Mouse (Mus musculus) mouse trophoblast stem cell (cell line): ENCODE data around the gene Snx32.

ENCODE experiments used
- in situ Hi-C, 2 experiments: fragments of 300-500 bp; cut with MseI, MboI; formaldehyde crosslinking; loops; 2 replicates in 1 of 2; 3 replicates in 1 of 2; pipeline ENCODE4 v1.15.1; 2025

Gene Snx32

GRCm38 (mm10) chr19:5457746-5458442, 52.4 kb downstream of the Snx32 start, which contains the start of gene Ccdc85b:
TSS of gene Ccdc85b (minus strand) at chr19:5457894.
- in situ Hi-C loops: no loop called here

- in situ Hi-C loops: no loop called here
Observed at GRCm38 (mm10) chr19:5456922-5457745, 53.2 kb downstream of the Snx32 start.

- in situ Hi-C loops: no loop called here
Observed at GRCm38 (mm10) chr19:5456241-5456921, 54.0 kb downstream of the Snx32 start.

- in situ Hi-C loops: no loop called here
Observed at GRCm38 (mm10) chr19:5455568-5455967, 54.8 kb downstream of the Snx32 start.

GRCm38 (mm10) chr19:5455037-5455436, 55.3 kb downstream of the Snx32 start:
- in situ Hi-C loops: no loop called here

- in situ Hi-C loops: no loop called here
Observed at GRCm38 (mm10) chr19:5451766-5452165, 58.6 kb downstream of the Snx32 start.

- in situ Hi-C loops: no loop called here
Observed at GRCm38 (mm10) chr19:5449673-5450072, 60.7 kb downstream of the Snx32 start.

GRCm38 (mm10) chr19:5448354-5449150, 61.8 kb downstream of the Snx32 start:
- in situ Hi-C loops: no loop called here

GRCm38 (mm10) chr19:5447515-5448353, 62.6 kb downstream of the Snx32 start, which contains the start of gene Fosl1:
TSS of gene Fosl1 (plus strand) at chr19:5447547.
- in situ Hi-C loops: no loop called here

GRCm38 (mm10) chr19:5445747-5446146, 64.6 kb downstream of the Snx32 start:
- in situ Hi-C loops: no loop called here

GRCm38 (mm10) chr19:5444954-5445353, 65.4 kb downstream of the Snx32 start:
- in situ Hi-C loops: no loop called here

- in situ Hi-C loops: no loop called here
Observed at GRCm38 (mm10) chr19:5444371-5444908, 65.9 kb downstream of the Snx32 start.
